Mouse (Mus musculus) liver, embryonic 13.5 days (tissue): ENCODE results near the gene Olfr665. TPM values are rescaled to one million over a fixed set of nuclear protein-coding genes. Genes with fewer than 3 reads are reported as not detected.
"Not testable (repeated sequence)": the region's sequence is repeated elsewhere in the genome, so short reads cannot be mapped to it uniquely, and the experiment has no call there.

ENCODE experiments used
- ATAC-seq: fragments of 200-750 bp; cut with Nextera tagmentation; 2 replicates; pipeline ENCODE4 v1.8.0; 2017; ENCODE audit warnings: low read depth, mild to moderate bottlenecking, moderate number of reproducible peaks, moderate library complexity
- DNase-seq: peaks from one replicate; pipeline ENCODE4 v3.0.0; 2022
- H3K27ac ChIP-seq: fragments of 300-500 bp; sonication (generic); 2 replicates; pipeline ENCODE4 v1.5.1; 2015; ENCODE audit warnings: moderate library complexity, mild to moderate bottlenecking, inconsistent platforms
- H3K27me3 ChIP-seq: fragments of 300-500 bp; sonication (generic); 2 replicates; pipeline ENCODE4 v1.6.1; 2015; ENCODE audit warnings: mild to moderate bottlenecking, inconsistent platforms
- H3K36me3 ChIP-seq: fragments of 300-500 bp; sonication (generic); 2 replicates; pipeline ENCODE4 v1.6.1; 2015; ENCODE audit warnings: mild to moderate bottlenecking, inconsistent platforms
- H3K4me1 ChIP-seq: fragments of 300-500 bp; sonication (generic); replicated peaks from 2 replicates; pipeline ENCODE4 v1.6.1; 2015; ENCODE audit warnings: inconsistent platforms
- H3K4me2 ChIP-seq: fragments of 300-500 bp; sonication (generic); 2 replicates; pipeline ENCODE4 v1.6.1; 2015; ENCODE audit warnings: inconsistent platforms, mild to moderate bottlenecking, moderate library complexity
- H3K4me3 ChIP-seq: fragments of 300-500 bp; sonication (generic); replicated peaks from 2 replicates; pipeline ENCODE4 v1.5.1; 2015; ENCODE audit warnings: mild to moderate bottlenecking, inconsistent platforms
- H3K9ac ChIP-seq: fragments of 300-500 bp; sonication (generic); 2 replicates; pipeline ENCODE4 v1.6.1; 2015; ENCODE audit warnings: mild to moderate bottlenecking, inconsistent platforms
- H3K9me3 ChIP-seq: fragments of 300-500 bp; sonication (generic); replicated peaks from 2 replicates; pipeline ENCODE4 v1.6.1; 2016; ENCODE audit warnings: inconsistent platforms
- WGBS: fragments of 180-500 bp; shearing (Covaris S2); methylation state at CpG from one replicate; pipeline ENCODE4 v1.1.7; 2015; ENCODE audit not compliant: insufficient replicate concordance; 5-methylcytosine and 5-hydroxymethylcytosine counted together
- polyA plus RNA-seq: library from polyadenylated mRNA; unstranded; fragments of >200 nt; fragmentation: Nextera tagmentation; extraction: Ambion mirVana; gene quantifications from 2 replicates; pipeline ENCODE4 v1.2.1, GENCODE M21; 2015

The Olfr665 gene
- not detected in 2 replicates for polyA plus RNA-seq

GRCm38 (mm10) chr7:104877731-104878130 lies at the start of gene Olfr665:
TSS of gene Olfr665 (plus strand) at chr7:104878031.
- WGBS, result 19% methylated on average over 1 of the region's 1 CpGs
- no peak within 1 kb of the TSS for H3K4me2 ChIP-seq
- ATAC-seq (no peak), DNase-seq (no peak)
- H3K9me3 ChIP-seq, result no peaks in the 10 kb centered on the region
- H3K4me3 ChIP-seq, result no peak within 1 kb of the TSS
- no peak within 1 kb of the TSS for H3K27ac ChIP-seq
- no peaks in the 10 kb centered on the region for H3K4me1 ChIP-seq
- no peaks in the 10 kb centered on the region for H3K36me3 ChIP-seq
- H3K27me3 ChIP-seq, result no peaks in the 10 kb centered on the region
- no peak within 1 kb of the TSS for H3K9ac ChIP-seq

- no peaks in the 10 kb centered on the region for H3K4me1 ChIP-seq
- H3K36me3 ChIP-seq, result no peaks in the 10 kb centered on the region
- no peaks in the 10 kb centered on the region for H3K27me3 ChIP-seq
Observed at GRCm38 (mm10) chr7:104842503-104842902, 35.3 kb upstream of the Olfr665 start, which contains the start of gene Usp17lb. TSS of gene Usp17lb (minus strand) at chr7:104842603.

GRCm38 (mm10) chr7:104843731-104844287 lies 34.0 kb upstream of the Olfr665 start:
- ATAC-seq (no peak), DNase-seq (no peak)
- Histone ChIP-seq H3K27ac (no peak overlapping the region), H3K4me3 (no peak overlapping the region), H3K9me3 (0 out of 2 replicates have a peak, but pooled peaks cover 4% of the 10 kb centered on the region), H3K36me3 (no peaks in the 10 kb centered on the region), H3K4me2 (no peak overlapping the region), H3K9ac (no peak overlapping the region), H3K27me3 (no peaks in the 10 kb centered on the region), H3K4me1 (no peaks in the 10 kb centered on the region)
- 41% methylated on average over 1 of the region's 1 CpGs for WGBS

More at GRCm38 (mm10) chr7:104842503-104842902, 35.3 kb upstream of the Olfr665 start, which contains the start of gene Usp17lb:
- no peak within 1 kb of the TSS for H3K4me2 ChIP-seq
- no peak within 1 kb of the TSS for H3K4me3 ChIP-seq
- no peak for DNase-seq
- no peak within 1 kb of the TSS for H3K27ac ChIP-seq
- ATAC-seq, result no peak
- 0 out of 2 replicates have a peak, but pooled peaks cover 4% of the 10 kb centered on the region for H3K9me3 ChIP-seq
- WGBS, result 11% methylated on average over 1 of the region's 1 CpGs
- no peak within 1 kb of the TSS for H3K9ac ChIP-seq

- H3K4me3 ChIP-seq, H3K9ac ChIP-seq, H3K27me3 ChIP-seq, H3K36me3 ChIP-seq, H3K4me1 ChIP-seq, H3K9me3 ChIP-seq, DNase-seq, H3K27ac ChIP-seq, ATAC-seq, H3K4me2 ChIP-seq: not testable (repeated sequence)
- 72% methylated on average over 2 of the region's 2 CpGs for WGBS
Observed at GRCm38 (mm10) chr7:104851546-104851945, 26.3 kb upstream of the Olfr665 start.

- no peak overlapping the region for H3K4me3 ChIP-seq
- no peaks in the 10 kb centered on the region for H3K4me1 ChIP-seq
- no peak overlapping the region for H3K4me2 ChIP-seq
- DNase-seq (no peak), ATAC-seq (no peak)
- H3K9me3 ChIP-seq, result no peaks in the 10 kb centered on the region
- no peak overlapping the region for H3K27ac ChIP-seq
- no peaks in the 10 kb centered on the region for H3K36me3 ChIP-seq
- 48% methylated on average over 3 of the region's 3 CpGs for WGBS
- H3K27me3 ChIP-seq, result no peaks in the 10 kb centered on the region
- no peak overlapping the region for H3K9ac ChIP-seq
Observed at GRCm38 (mm10) chr7:104855248-104855750, 22.5 kb upstream of the Olfr665 start.

- not testable (repeated sequence) for H3K4me2 ChIP-seq, DNase-seq, H3K9ac ChIP-seq, H3K9me3 ChIP-seq, H3K4me1 ChIP-seq, H3K27me3 ChIP-seq, H3K4me3 ChIP-seq, ATAC-seq, H3K36me3 ChIP-seq, H3K27ac ChIP-seq
- WGBS, result 60% methylated on average over 2 of the region's 2 CpGs
Observed at GRCm38 (mm10) chr7:104856709-104857108, 21.1 kb upstream of the Olfr665 start, which contains the start of gene Usp17la. TSS of gene Usp17la (plus strand) at chr7:104857009.

GRCm38 (mm10) chr7:104857683-104858082 lies 20.1 kb upstream of the Olfr665 start:
- no peak overlapping the region for H3K4me3 ChIP-seq
- WGBS, result 47% methylated on average over 1 of the region's 1 CpGs
- no peak overlapping the region for H3K4me2 ChIP-seq
- H3K9me3 ChIP-seq, result no peaks in the 10 kb centered on the region; the same call in 1 of the 2 replicates
- DNase-seq, result no peak
- no peaks in the 10 kb centered on the region for H3K4me1 ChIP-seq
- no peak overlapping the region for H3K9ac ChIP-seq
- H3K36me3 ChIP-seq, result no peaks in the 10 kb centered on the region
- no peak for ATAC-seq
- no peak overlapping the region for H3K27ac ChIP-seq
- H3K27me3 ChIP-seq, result no peaks in the 10 kb centered on the region

GRCm38 (mm10) chr7:104861381-104861780 lies 16.4 kb upstream of the Olfr665 start:
- Histone ChIP-seq H3K4me1 (no peaks in the 10 kb centered on the region), H3K4me3 (no peak overlapping the region), H3K4me2 (no peak overlapping the region), H3K9ac (no peak overlapping the region), H3K9me3 (no peaks in the 10 kb centered on the region; the same call in 1 of the 2 replicates), H3K27ac (no peak overlapping the region), H3K27me3 (no peaks in the 10 kb centered on the region), H3K36me3 (no peaks in the 10 kb centered on the region)
- DNase-seq (no peak), ATAC-seq (no peak)
- WGBS, result 65% methylated on average over 3 of the region's 3 CpGs

GRCm38 (mm10) chr7:104895852-104896251 lies 18.0 kb downstream of the Olfr665 start, which contains the start of gene Olfr666:
TSS of gene Olfr666 (minus strand) at chr7:104895952.
- H3K4me3 ChIP-seq, result no peak within 1 kb of the TSS
- H3K27me3 ChIP-seq, result no peaks in the 10 kb centered on the region
- DNase-seq (no peak), ATAC-seq (no peak)
- no peak within 1 kb of the TSS for H3K9ac ChIP-seq
- H3K9me3 ChIP-seq, result no peaks in the 10 kb centered on the region
- H3K4me2 ChIP-seq, result no peak within 1 kb of the TSS
- 67% methylated on average over 2 of the region's 2 CpGs for WGBS
- H3K4me1 ChIP-seq, result no peaks in the 10 kb centered on the region
- no peaks in the 10 kb centered on the region for H3K36me3 ChIP-seq
- no peak within 1 kb of the TSS for H3K27ac ChIP-seq

- H3K27me3 ChIP-seq, result no peaks in the 10 kb centered on the region
- DNase-seq (no peak), ATAC-seq (no peak)
- no peak within 1 kb of the TSS for H3K9ac ChIP-seq
- no peak within 1 kb of the TSS for H3K27ac ChIP-seq
- H3K9me3 ChIP-seq, result no peaks in the 10 kb centered on the region
- no peaks in the 10 kb centered on the region for H3K36me3 ChIP-seq
- H3K4me2 ChIP-seq, result no peak within 1 kb of the TSS
- WGBS, result 72% methylated on average over 1 of the region's 1 CpGs
- no peaks in the 10 kb centered on the region for H3K4me1 ChIP-seq
- no peak within 1 kb of the TSS for H3K4me3 ChIP-seq
Observed at GRCm38 (mm10) chr7:104921382-104921781, 43.6 kb downstream of the Olfr665 start, which contains the start of gene Olfr667. TSS of gene Olfr667 (minus strand) at chr7:104921482.

- H3K27me3 ChIP-seq, result no peaks in the 10 kb centered on the region
- no peak within 1 kb of the TSS for H3K4me2 ChIP-seq
- no peaks in the 10 kb centered on the region for H3K9me3 ChIP-seq
- no peaks in the 10 kb centered on the region for H3K4me1 ChIP-seq
- no peaks in the 10 kb centered on the region for H3K36me3 ChIP-seq
- H3K27ac ChIP-seq, result no peak within 1 kb of the TSS
- WGBS, result 50% methylated on average over 1 of the region's 1 CpGs
- no peak for DNase-seq
- no peak within 1 kb of the TSS for H3K4me3 ChIP-seq
- ATAC-seq, result no peak
- H3K9ac ChIP-seq, result no peak within 1 kb of the TSS
Observed at GRCm38 (mm10) chr7:104927957-104928356, 50.1 kb downstream of the Olfr665 start, which contains the start of gene Olfr668. TSS of gene Olfr668 (minus strand) at chr7:104928057.
